Mouse (Mus musculus): Measurements from ENCODE around the gene Nkain2. TPM values are rescaled to one million over a fixed set of nuclear protein-coding genes. Genes with fewer than 3 reads are reported as not detected.
A peak's percentile ranks its signal among the peaks of the same experiment; 100 is the strongest.
"Not testable (repeated sequence)": the region's sequence is repeated elsewhere in the genome, so short reads cannot be mapped to it uniquely, and the experiment has no call there.

Gene Nkain2
- 10 to 100 TPM; 23.5 to 29.3 TPM for total RNA-seq (2021)
- long read RNA-seq, experiment 1, partial matches to known transcripts = 0 of 4 reads
- long read RNA-seq, experiment 1, other reads (novel, unspliced or antisense) = 4 of 4 reads
- long read RNA-seq, experiment 2 = 0 reads

GRCm38 (mm10) chr10:32889652-32890506, at the start of gene Nkain2:
Gene Nkain2 (minus strand): TSS chr10:32890462.
- peak; percentile 66 to 71 for DNase-seq (ENCODE audit: low spot score in 2 of 2)

- DNase-seq (ENCODE audit: low spot score in 2 of 2) = no peak
These were observed 49.6 kb upstream of the Nkain2 start for GRCm38 (mm10) chr10:32939853-32940252.

- DNase-seq (ENCODE audit: low spot score in 2 of 2) = peak; percentile 33 to 44
These were observed 4.8 kb upstream of the Nkain2 start for GRCm38 (mm10) chr10:32895093-32895492.

GRCm38 (mm10) chr10:32890507-32891131, 357 bp upstream of the Nkain2 start:
- peak; percentile 67 for DNase-seq (ENCODE audit: low spot score in 2 of 2)

- DNase-seq (ENCODE audit: low spot score in 2 of 2) = no peak
These were observed 8.3 kb downstream of the Nkain2 start for GRCm38 (mm10) chr10:32881977-32882376.

GRCm38 (mm10) chr10:32870691-32871406, 19.4 kb downstream of the Nkain2 start:
- no peak for DNase-seq (ENCODE audit: low spot score in 2 of 2)

GRCm38 (mm10) chr10:32869541-32869940, 20.7 kb downstream of the Nkain2 start:
- DNase-seq (ENCODE audit: low spot score in 2 of 2) = peak; percentile 3 to 14

GRCm38 (mm10) chr10:32815210-32815883, 74.9 kb downstream of the Nkain2 start:
- DNase-seq (ENCODE audit: low spot score in 2 of 2) = no peak

GRCm38 (mm10) chr10:32796215-32796614, 94.0 kb downstream of the Nkain2 start:
- no peak for DNase-seq (ENCODE audit: low spot score in 2 of 2)

- DNase-seq (ENCODE audit: low spot score in 2 of 2) = peak; percentile 12 to 19
These were observed 99.7 kb downstream of the Nkain2 start for GRCm38 (mm10) chr10:32790541-32790940.

GRCm38 (mm10) chr10:32782732-32783359, 107.4 kb downstream of the Nkain2 start:
- DNase-seq (ENCODE audit: low spot score in 2 of 2) = no peak

GRCm38 (mm10) chr10:32738989-32739388, 151.3 kb downstream of the Nkain2 start:
- no peak for DNase-seq (ENCODE audit: low spot score in 2 of 2)

- DNase-seq (ENCODE audit: low spot score in 2 of 2) = not testable (repeated sequence)
These were observed 183.7 kb downstream of the Nkain2 start for GRCm38 (mm10) chr10:32706579-32706978.

GRCm38 (mm10) chr10:32696661-32697060, 193.6 kb downstream of the Nkain2 start:
- DNase-seq (ENCODE audit: low spot score in 2 of 2) = peak in 1 of 2 experiments; percentile 18

- no peak for DNase-seq (ENCODE audit: low spot score in 2 of 2)
These were observed 205.7 kb downstream of the Nkain2 start for GRCm38 (mm10) chr10:32684548-32684947.

- DNase-seq (ENCODE audit: low spot score in 2 of 2) = no peak
These were observed 250.0 kb downstream of the Nkain2 start for GRCm38 (mm10) chr10:32640256-32640655.

GRCm38 (mm10) chr10:32639173-32639572, 251.1 kb downstream of the Nkain2 start:
- no peak for DNase-seq (ENCODE audit: low spot score in 2 of 2)

GRCm38 (mm10) chr10:32631043-32631442, 259.2 kb downstream of the Nkain2 start:
- no peak for DNase-seq (ENCODE audit: low spot score in 2 of 2)

- DNase-seq (ENCODE audit: low spot score in 2 of 2) = no peak
These were observed 285.8 kb downstream of the Nkain2 start for GRCm38 (mm10) chr10:32604448-32604847.

- DNase-seq (ENCODE audit: low spot score in 2 of 2) = peak in 1 of 2 experiments; percentile 2
These were observed 287.5 kb downstream of the Nkain2 start for GRCm38 (mm10) chr10:32602798-32603197.

All from left cerebral cortex, adult 18-20 months (tissue).